Mouse (Mus musculus) lung, postnatal 0 days (tissue): Measurements from ENCODE around the gene Arhgap20. TPM values are rescaled to one million over a fixed set of nuclear protein-coding genes. Genes with fewer than 3 reads are reported as not detected.

Experiments used
- ATAC-seq: fragments of 200-750 bp; cut with Nextera tagmentation; 2 replicates; pipeline ENCODE4 v1.8.0; 2017; ENCODE audit warnings: moderate library complexity
- DNase-seq: peaks from one replicate; pipeline ENCODE4 v3.0.0-alpha.2; 2016; ENCODE audit warnings: low spot score
- H3K27ac ChIP-seq: fragments of 300-500 bp; sonication (generic); 2 replicates; pipeline ENCODE4 v1.5.1; 2014; ENCODE audit warnings: antibody characterized with exemption, mild to moderate bottlenecking, low read length, mixed read lengths
- H3K27me3 ChIP-seq: fragments of 300-500 bp; sonication (generic); replicated peaks from 2 replicates; pipeline ENCODE4 v1.6.1; 2014; ENCODE audit warnings: low read length, mixed read lengths; ENCODE audit not compliant: insufficient read depth
- H3K36me3 ChIP-seq: fragments of 300-500 bp; sonication (generic); 2 replicates; pipeline ENCODE4 v1.6.1; 2014; ENCODE audit warnings: low read length, mixed read lengths; ENCODE audit not compliant: insufficient read depth
- H3K4me1 ChIP-seq: fragments of 300-500 bp; sonication (generic); 2 replicates; pipeline ENCODE4 v1.6.1; 2014; ENCODE audit warnings: antibody characterized with exemption, low read depth, low read length, mixed read lengths; ENCODE audit not compliant: insufficient read depth
- H3K4me2 ChIP-seq: fragments of 300-500 bp; sonication (generic); replicated peaks from 2 replicates; pipeline ENCODE4 v1.6.1; 2014; ENCODE audit warnings: low read depth, mild to moderate bottlenecking, low read length, moderate library complexity, mixed read lengths
- H3K4me3 ChIP-seq: fragments of 300-500 bp; sonication (generic); 2 replicates; pipeline ENCODE4 v1.5.1; 2014; ENCODE audit warnings: low read depth, low read length
- H3K9ac ChIP-seq: fragments of 300-500 bp; sonication (generic); replicated peaks from 2 replicates; pipeline ENCODE4 v1.6.1; 2014; ENCODE audit warnings: low read depth, mild to moderate bottlenecking
- H3K9me3 ChIP-seq: fragments of 300-500 bp; sonication (generic); 2 replicates; pipeline ENCODE4 v1.6.1; 2016; ENCODE audit warnings: low read length, mixed read lengths
- CTCF ChIP-seq: IDR thresholded peaks from 2 replicates; pipeline ENCODE4 v1.5.1; 2016; ENCODE audit warnings: antibody characterized with exemption, mild to moderate bottlenecking
- EP300 ChIP-seq: IDR thresholded peaks from 2 replicates; pipeline ENCODE4 v1.6.1; 2016; ENCODE audit warnings: antibody characterized with exemption, mild to moderate bottlenecking, control low read depth
- WGBS: fragments of 180-500 bp; shearing (Covaris S2); extraction: QIAGEN DNeasy Blood & Tissue Kit; methylation state at CpG from one replicate; pipeline ENCODE4 v1.1.7; 2014; 5-methylcytosine and 5-hydroxymethylcytosine counted together
- polyA plus RNA-seq: library from polyadenylated mRNA; unstranded; fragments of >200 nt; fragmentation: Nextera tagmentation; extraction: Ambion mirVana; gene quantifications from 2 replicates; pipeline ENCODE4 v1.2.1, GENCODE M21; 2015

The Arhgap20 gene
- polyA plus RNA-seq, 1 experiment from 2014 or later = 7.5 TPM

DNA sequence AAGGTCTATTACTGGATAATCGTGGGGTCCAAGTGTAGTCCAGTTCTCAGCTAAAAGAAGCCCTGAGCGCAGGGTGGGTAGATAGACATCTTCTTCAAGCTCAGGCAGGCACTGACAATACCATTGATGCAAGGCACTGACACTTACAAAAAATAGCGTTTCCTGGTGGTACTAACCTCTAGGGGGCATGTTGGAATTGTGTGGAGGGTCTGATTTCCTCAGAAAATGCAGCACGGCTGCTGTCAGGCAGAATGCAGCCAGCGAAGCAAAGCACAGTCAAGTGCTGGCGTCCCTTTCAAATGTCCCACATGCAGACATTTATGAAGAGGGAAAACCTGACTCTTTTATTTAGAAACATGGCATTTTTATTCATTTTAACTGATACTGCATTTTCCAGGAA is 22.2 kb downstream of the Arhgap20 start:
- H3K4me3 ChIP-seq = no peak overlapping the region
- H3K36me3 ChIP-seq = no peaks in the 10 kb centered on the region
- H3K9ac ChIP-seq = no peak overlapping the region
- ATAC-seq (no peak), DNase-seq (peak; percentile 20)
- TF ChIP-seq CTCF (peak; percentile 59), EP300 (no peak)
- H3K4me2 ChIP-seq = no peak overlapping the region
- no peaks in the 10 kb centered on the region for H3K27me3 ChIP-seq
- no peaks in the 10 kb centered on the region for H3K4me1 ChIP-seq
- 38% methylated on average over 6 of the region's 6 CpGs for WGBS
- H3K9me3 ChIP-seq = no peaks in the 10 kb centered on the region
- H3K27ac ChIP-seq = no peak overlapping the region

GRCm38 (mm10) chr9:51788466-51788865 is 23.3 kb downstream of the Arhgap20 start:
- TF ChIP-seq CTCF (no peak), EP300 (no peak)
- ATAC-seq = no peak
- H3K9ac ChIP-seq = no peak overlapping the region
- no peak overlapping the region for H3K27ac ChIP-seq
- no peak for DNase-seq
- no peak overlapping the region for H3K4me3 ChIP-seq
- H3K4me2 ChIP-seq = no peak overlapping the region
- 36% methylated on average over 1 of the region's 1 CpGs for WGBS
- no peaks in the 10 kb centered on the region for H3K4me1 ChIP-seq
- H3K27me3 ChIP-seq = no peaks in the 10 kb centered on the region
- no peaks in the 10 kb centered on the region for H3K36me3 ChIP-seq
- H3K9me3 ChIP-seq = no peaks in the 10 kb centered on the region

- H3K4me1 ChIP-seq = no peaks in the 10 kb centered on the region
- ATAC-seq = no peak
- no peak for DNase-seq
- H3K27me3 ChIP-seq = no peaks in the 10 kb centered on the region
- H3K36me3 ChIP-seq = no peaks in the 10 kb centered on the region
- TF ChIP-seq EP300 (no peak), CTCF (no peak)
- H3K4me3 ChIP-seq = no peak overlapping the region
- no peak overlapping the region for H3K4me2 ChIP-seq
- H3K9me3 ChIP-seq = no peaks in the 10 kb centered on the region
- no peak overlapping the region for H3K27ac ChIP-seq
- H3K9ac ChIP-seq = no peak overlapping the region
- 53% methylated on average over 6 of the region's 6 CpGs for WGBS
Measured at GRCm38 (mm10) chr9:51795206-51795605, 30.1 kb downstream of the Arhgap20 start.

DNA sequence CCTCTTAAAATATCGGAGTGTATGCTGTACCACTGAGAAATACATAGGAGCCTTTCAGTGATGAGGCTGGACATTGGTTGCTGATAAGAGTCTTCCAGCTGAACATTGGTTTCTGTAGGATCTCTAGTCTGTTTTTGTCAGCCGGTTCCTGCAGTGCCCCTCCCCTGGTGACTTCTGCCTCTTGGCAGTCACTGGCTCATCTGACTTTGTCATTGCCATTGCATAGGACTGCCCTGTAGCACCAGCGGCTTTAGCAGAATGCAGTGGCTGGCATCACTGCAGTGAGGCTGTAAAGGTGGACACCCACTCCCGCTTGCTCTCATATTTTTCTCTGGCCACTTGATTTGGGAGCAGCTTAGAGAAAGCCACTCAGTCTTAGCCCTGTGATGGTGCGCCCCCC is 33.1 kb downstream of the Arhgap20 start:
- Histone ChIP-seq H3K27me3 (no peaks in the 10 kb centered on the region), H3K9me3 (no peaks in the 10 kb centered on the region), H3K36me3 (no peaks in the 10 kb centered on the region), H3K4me3 (no peak overlapping the region), H3K27ac (no peak overlapping the region), H3K9ac (no peak overlapping the region), H3K4me1 (no peaks in the 10 kb centered on the region), H3K4me2 (no peak overlapping the region)
- no peak for DNase-seq
- TF ChIP-seq EP300 = no peak
- TF ChIP-seq CTCF = no peak
- 81% methylated on average over 5 of the region's 5 CpGs for WGBS
- ATAC-seq = no peak

DNA sequence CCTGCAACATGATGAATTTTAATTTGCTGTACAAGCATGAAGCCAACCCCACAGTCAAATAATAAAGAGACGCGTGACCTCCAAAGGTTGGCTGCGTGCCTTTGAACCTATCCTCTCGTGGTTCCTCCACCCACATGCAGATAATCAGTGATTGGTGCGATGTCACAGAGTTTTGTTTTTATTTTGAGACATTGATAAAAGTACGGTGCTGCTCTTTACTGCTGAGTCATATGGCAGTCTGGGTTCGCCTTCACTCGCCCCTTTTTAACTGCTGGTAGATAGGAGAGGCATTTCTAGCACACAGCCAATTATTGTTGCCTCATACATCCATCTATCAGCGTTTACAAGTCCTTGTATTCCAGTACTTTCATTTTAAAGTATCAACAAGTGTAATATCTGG is 34.0 kb downstream of the Arhgap20 start:
- WGBS = 73% methylated on average over 9 of the region's 9 CpGs
- H3K9ac ChIP-seq = no peak overlapping the region
- ATAC-seq = no peak

DNA sequence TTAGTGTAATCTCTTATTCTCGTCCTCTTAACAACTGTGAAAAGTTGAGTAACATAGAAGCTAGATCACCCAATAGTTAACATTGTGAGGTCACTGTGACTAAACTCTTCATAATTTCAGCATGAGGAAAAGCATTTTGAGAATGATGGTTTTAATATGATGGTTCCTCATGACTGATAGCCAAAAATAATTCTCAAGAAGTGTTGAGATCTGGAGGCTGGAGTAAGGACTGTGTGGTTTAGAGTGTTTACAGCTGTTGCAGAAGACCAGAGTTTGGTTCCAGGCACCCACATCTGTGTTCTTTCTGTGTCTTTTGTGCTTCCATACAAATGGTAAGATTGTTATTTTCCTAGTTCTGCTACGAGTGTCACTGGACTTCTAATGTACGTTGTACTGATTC is 42.1 kb downstream of the Arhgap20 start:
- Histone ChIP-seq H3K9me3 (no peaks in the 10 kb centered on the region), H3K4me2 (no peak overlapping the region), H3K36me3 (no peaks in the 10 kb centered on the region), H3K27me3 (no peaks in the 10 kb centered on the region), H3K4me1 (no peaks in the 10 kb centered on the region), H3K4me3 (no peak overlapping the region), H3K9ac (no peak overlapping the region), H3K27ac (no peak overlapping the region)
- no peak for TF ChIP-seq CTCF
- TF ChIP-seq EP300 = no peak
- DNase-seq = peak; percentile 58
- WGBS = 67% methylated on average over 3 of the region's 3 CpGs
- ATAC-seq = peak; percentile 53

More for the DNA sequence above, 34.0 kb downstream of the Arhgap20 start:
- no peaks in the 10 kb centered on the region for H3K27me3 ChIP-seq
- no peaks in the 10 kb centered on the region for H3K9me3 ChIP-seq
- no peak for DNase-seq
- no peak overlapping the region for H3K27ac ChIP-seq
- H3K4me3 ChIP-seq = no peak overlapping the region
- TF ChIP-seq EP300 (no peak), CTCF (no peak)
- no peaks in the 10 kb centered on the region for H3K4me1 ChIP-seq
- H3K4me2 ChIP-seq = no peak overlapping the region
- H3K36me3 ChIP-seq = no peaks in the 10 kb centered on the region

DNA sequence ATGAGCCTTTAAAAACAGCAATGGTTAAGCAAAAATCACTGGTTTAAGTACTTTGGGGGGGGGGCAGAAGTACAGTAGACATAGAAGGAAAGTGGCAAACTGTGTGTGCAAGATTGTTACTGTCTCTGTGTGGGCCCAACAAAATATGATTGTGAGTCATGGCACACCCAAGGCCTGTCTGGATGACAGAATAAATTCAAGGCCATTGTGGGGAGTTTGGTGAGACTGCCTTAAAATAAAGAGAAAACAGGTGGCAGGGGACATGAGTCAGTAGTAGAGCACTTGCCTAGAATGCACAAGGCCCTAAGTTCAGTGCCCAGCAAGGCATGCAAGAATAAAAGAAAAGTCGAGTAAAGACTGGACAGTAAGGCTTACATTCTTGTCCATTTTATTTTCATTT is 47.8 kb downstream of the Arhgap20 start:
- 76% methylated on average over 1 of the region's 1 CpGs for WGBS
- ATAC-seq (no peak), DNase-seq (no peak)
- Histone ChIP-seq H3K9ac (no peak overlapping the region), H3K4me2 (no peak overlapping the region), H3K27ac (no peak overlapping the region), H3K4me3 (no peak overlapping the region), H3K36me3 (no peaks in the 10 kb centered on the region), H3K4me1 (no peaks in the 10 kb centered on the region), H3K27me3 (no peaks in the 10 kb centered on the region), H3K9me3 (no peaks in the 10 kb centered on the region)
- TF ChIP-seq EP300 (no peak), CTCF (no peak)
